Mouse (Mus musculus): Measurements from ENCODE around the gene Emp1. TPM values are rescaled to one million over a fixed set of nuclear protein-coding genes. Genes with fewer than 3 reads are reported as not detected.

The Emp1 gene
- total RNA-seq (2021) = 56.4 and 62.6 TPM in 2 replicates
- long read RNA-seq, experiment 1, transcript Emp1-201 (5 exons, 2,721 nt) = major isoform, 6 of 10 reads
- long read RNA-seq, experiment 1, partial matches to known transcripts = 4 of 10 reads
- long read RNA-seq, experiment 1, other reads (novel, unspliced or antisense) = 0 of 10 reads
- long read RNA-seq, experiment 2, partial matches to known transcripts = 9 of 12 reads
- long read RNA-seq, experiment 2, other reads (novel, unspliced or antisense) = 0 of 12 reads

GRCm38 (mm10) chr6:135362459-135363159, at the start of gene Emp1:
Gene Emp1, plus strand, starts transcription at chr6:135362545.
- peak; percentile 91 for DNase-seq

GRCm38 (mm10) chr6:135313981-135314380, 48.4 kb upstream of the Emp1 start:
- no peak for DNase-seq

- no peak for DNase-seq
Measured at GRCm38 (mm10) chr6:135316141-135316540, 46.2 kb upstream of the Emp1 start.

DNA sequence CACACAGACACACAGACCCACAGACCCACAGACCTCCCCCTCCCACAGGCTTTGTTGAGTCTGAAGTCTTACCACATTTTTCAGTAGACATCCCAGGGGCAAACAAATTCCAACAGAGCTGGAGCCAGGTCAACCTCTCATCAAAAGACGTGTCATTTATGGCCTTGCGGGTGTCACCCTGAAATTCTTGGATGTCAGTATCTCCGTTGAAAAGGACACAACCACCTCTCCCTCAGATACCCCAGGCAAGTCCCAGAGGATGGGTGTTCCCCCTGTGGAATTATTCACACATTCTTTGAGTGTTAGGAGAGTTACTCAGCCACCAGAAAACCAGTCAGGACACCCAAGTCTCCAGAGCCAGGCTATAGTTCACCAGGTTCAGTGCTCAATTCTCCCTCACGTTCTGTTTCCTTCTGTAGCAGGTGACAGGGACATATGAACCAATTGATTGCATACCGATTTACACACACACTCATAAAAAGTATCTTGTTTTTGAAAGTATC, 42.9 kb upstream of the Emp1 start:
- no peak for DNase-seq

GRCm38 (mm10) chr6:135322749-135323148, 39.6 kb upstream of the Emp1 start:
- peak; percentile 22 for DNase-seq

GRCm38 (mm10) chr6:135323311-135323982, 38.9 kb upstream of the Emp1 start:
- DNase-seq = peak; percentile 66

- DNase-seq = no peak
Measured at GRCm38 (mm10) chr6:135324111-135324510, 38.2 kb upstream of the Emp1 start.

GRCm38 (mm10) chr6:135324686-135325300, 37.6 kb upstream of the Emp1 start:
- DNase-seq = no peak

DNA sequence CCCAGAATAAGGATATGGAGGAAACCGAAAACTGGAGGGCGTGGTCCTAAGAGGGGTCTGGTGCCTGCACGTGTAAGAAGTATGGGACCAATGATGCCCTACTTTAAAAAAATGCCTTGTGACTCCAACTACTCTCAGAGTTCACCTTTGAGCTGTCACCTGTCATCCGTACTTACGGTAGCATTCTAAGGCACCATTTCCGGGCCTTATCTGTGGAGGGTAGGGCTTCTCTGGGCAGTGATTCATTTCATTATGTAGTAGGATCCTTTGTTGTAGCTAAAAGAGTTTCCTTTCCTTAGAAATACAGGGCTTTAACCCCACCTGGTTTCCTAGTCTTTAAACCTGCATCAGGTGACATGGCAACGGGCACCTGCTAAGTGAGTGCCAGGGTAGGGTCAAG, 35.5 kb upstream of the Emp1 start:
- no peak for DNase-seq

- no peak for DNase-seq
Measured at GRCm38 (mm10) chr6:135331916-135332315, 30.4 kb upstream of the Emp1 start.

- DNase-seq = peak; percentile 27
Measured at GRCm38 (mm10) chr6:135332737-135333281, 29.5 kb upstream of the Emp1 start.

DNA sequence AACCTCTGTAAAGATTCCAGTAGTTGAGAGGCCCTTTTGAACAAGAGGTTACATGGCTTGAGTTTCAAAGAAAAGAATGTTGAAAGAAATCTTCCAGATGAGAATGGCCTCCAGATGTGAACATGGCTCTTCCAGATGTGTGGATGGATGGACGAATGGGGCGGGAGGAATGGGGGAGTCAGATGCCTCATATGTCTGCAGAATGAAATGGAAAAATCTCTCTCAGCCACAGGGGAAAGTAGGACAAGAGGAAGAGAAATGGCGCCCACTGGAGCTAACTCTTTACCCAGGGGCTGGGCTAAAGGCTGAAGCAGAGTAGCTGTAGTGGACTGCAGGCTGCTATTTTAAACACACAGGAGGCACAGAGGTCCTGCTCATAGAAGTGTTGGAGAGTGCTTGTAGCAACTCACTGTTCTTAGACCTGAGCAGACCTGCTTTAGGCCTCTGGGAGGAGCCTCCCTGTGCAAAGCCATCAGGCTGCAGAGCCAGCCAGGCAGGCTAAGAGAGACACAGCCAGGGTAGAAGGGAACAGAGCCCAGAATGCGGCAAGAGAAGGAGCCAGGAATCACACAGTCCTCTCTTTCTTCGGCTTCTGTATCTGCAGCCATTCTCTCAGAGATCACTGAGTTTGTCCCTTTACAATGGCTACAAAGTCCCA, 28.2 kb upstream of the Emp1 start:
- no peak for DNase-seq

GRCm38 (mm10) chr6:135336376-135336775, 26.0 kb upstream of the Emp1 start:
- no peak for DNase-seq

DNA sequence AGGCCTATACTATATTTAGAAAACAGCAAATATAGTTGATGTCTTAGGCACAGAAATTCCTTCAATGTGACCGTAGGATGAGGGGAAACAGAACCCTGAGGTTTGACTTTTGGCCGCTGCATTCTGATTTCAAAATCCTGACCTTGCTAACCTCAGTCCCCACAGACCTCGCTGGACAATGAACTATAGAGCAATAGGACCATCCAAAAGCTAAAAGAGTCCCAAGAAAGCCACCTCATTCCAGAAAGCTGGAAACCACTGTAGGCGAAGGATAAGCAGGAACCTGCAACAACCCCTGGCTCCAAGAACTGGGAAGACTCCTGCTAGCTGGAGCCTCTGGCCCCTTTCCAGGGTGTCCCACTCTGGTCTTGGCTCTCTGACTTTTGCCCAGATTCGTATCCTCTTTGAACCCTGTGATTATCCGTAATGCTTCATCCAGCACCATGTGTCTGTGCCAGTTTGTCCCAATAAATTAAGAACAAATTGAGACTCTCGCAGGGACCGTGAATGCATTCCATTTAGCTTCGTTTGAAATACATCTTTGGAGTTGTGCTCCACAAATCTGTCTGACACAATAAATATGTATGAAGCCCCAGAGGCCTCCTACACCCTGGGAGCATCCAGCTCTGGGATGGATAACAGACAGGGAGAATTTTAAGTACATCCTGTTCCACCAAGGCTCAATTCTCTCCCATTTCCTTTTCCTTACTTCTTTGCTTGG, 21.8 kb upstream of the Emp1 start:
- DNase-seq = no peak

GRCm38 (mm10) chr6:135341076-135341378, 21.3 kb upstream of the Emp1 start:
- no peak for DNase-seq

DNA sequence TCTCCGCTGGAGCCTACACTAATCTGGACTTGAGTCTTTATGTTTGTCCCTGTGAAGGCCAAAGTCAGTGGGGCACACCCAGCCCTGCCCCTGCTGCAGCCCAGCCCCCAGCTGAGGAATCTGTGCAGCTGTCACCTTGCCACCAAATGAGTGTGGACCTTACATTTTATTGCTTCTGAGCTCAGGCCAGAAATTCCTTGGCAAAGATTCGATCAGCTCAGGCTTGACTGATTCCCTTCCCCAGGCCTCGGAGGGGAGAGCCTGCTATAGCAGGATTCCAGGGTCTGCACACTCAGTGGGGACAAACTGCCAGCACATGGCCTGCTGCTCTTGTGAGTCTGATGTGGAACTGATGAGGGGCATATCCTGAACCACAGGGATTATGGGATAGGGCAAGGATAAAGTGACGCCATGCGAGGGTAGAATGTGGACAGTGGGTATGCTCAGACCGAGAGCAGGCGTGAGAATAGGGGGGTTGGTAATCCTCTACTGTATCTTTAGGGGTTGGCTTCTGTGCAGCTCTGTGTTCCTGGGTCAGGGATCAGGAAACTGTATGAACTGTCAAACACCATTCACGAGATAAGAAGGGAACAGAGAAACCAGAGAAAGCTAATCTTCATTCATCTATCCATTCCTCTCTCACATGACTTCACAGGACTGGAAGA, 10.6 kb upstream of the Emp1 start:
- DNase-seq = peak; percentile 47

DNA sequence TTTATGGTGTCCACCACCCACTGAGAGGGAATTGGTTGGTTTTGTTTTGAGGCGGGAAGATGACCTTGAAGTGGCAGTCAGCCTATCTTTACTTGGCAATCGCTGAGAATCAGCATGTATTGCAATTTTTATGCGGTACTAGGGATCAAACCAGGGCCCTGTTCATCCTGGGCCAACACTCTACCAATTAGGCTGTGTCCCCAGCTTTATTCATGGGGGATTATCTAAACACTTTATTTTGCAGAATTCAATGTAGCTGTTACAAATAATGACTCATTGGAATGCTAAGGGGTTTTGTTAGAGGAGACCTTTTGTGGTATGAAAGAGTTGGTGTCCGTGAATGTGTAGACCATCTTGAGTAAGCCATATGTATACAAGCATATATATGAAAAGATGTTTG, 9.8 kb upstream of the Emp1 start:
- DNase-seq = no peak

DNA sequence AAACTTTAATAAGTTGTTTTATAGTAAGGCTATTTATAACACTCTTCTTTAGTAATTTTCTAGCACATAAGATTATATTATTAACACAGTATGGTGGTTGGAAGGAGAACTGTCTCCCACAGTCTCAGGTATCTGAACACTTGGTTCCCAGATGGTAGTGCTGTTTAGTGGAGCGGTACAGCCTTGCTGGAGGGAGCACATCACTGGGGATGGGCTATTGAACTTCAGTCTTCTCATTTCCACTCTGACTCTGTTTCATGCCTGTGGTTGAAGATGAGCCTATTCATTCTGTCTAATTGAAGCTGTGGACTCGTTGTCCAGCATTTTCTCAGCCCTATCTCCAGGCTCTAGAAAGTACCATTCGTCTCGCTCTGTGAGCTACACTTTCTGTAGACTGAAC, 7.4 kb upstream of the Emp1 start:
- no peak for DNase-seq

DNA sequence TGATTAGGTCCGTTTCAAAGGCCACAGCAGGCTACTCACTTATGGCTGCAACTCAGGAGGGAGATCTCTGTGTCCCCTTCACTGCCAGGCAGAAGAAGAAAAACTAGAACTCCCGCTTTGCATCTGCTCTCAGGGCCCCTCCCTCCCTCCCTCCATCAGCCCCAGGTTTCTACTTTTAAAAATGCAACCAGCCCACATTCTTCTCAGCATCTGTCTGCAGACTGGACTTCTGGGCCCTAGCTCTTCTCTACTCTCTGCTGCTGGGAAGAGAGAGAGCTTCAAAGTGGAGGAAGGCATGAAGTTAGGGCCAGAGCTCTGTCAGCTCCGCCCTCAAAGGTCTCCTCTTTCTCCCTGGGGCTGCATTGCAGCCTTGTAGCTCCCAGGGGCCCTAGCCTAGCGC, 2.0 kb upstream of the Emp1 start:
- no peak for DNase-seq

DNA sequence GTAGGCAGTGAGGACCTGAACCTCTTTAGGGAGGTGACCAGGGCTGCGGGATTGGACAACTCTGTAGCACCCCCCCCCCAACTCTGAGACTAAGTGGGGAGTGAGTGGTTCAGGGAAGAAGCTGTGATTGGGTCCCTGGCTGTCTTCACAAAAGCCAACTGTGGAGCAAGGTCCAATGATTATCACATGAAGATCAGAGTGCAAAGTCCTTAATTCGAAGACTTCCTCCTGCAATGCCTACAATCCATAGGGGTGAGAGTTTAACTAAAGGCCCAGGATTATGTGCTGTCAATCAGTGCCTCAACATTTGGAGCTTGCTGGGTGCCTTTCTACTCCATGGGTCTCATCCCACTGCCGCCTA, 267 bp upstream of the Emp1 start:
- no peak for DNase-seq
